Mouse (Mus musculus) bone marrow, adult 2 months (tissue): ENCODE results near the gene Arpc4.

Experiments used
- CTCF ChIP-seq: fragments of 200-500 bp; IDR thresholded peaks from 2 replicates; pipeline ENCODE4 v1.5.1; 2011; ENCODE audit warnings: low read length, control low read depth; ENCODE audit not compliant: control insufficient read depth, insufficient read depth
- POLR2A ChIP-seq: fragments of 200-500 bp; IDR thresholded peaks from 2 replicates; pipeline ENCODE4 v1.6.1; 2011; ENCODE audit warnings: low read depth, mild to moderate bottlenecking, control low read depth, low read length, borderline replicate concordance; ENCODE audit not compliant: control insufficient read depth

- no peak for TF ChIP-seq CTCF
- no peak for TF ChIP-seq POLR2A
These were observed 25.1 kb upstream of the Arpc4 start for GRCm38 (mm10) chr6:113352820-113353219.
